Mouse (Mus musculus) splenic B cell, adult 2 months (primary cell): ENCODE data around the gene Klhl36.
"Not testable (repeated sequence)": the region's sequence is repeated elsewhere in the genome, so short reads cannot be mapped to it uniquely, and the experiment has no call there.

Experiments used
- DNase-seq: peaks from one replicate; pipeline ENCODE4 v3.0.0-alpha.2; 2011; ENCODE audit warnings: low read depth, low spot score
- H3K27me3 ChIP-seq: 2 replicates; pipeline ENCODE4 v1.6.1; 2012; ENCODE audit warnings: mild to moderate bottlenecking, low read length, moderate library complexity, mixed read lengths; ENCODE audit not compliant: control insufficient read depth, poor library complexity, insufficient read depth, severe bottlenecking
- H3K36me3 ChIP-seq: 2 replicates; pipeline ENCODE4 v1.6.1; 2012; ENCODE audit warnings: mild to moderate bottlenecking, low read length, moderate library complexity, mixed read lengths; ENCODE audit not compliant: control insufficient read depth, poor library complexity, insufficient read depth, severe bottlenecking

The Klhl36 gene

GRCm38 (mm10) chr8:119840905-119841411, 21.1 kb upstream of the Klhl36 start:
- no peaks in the 10 kb centered on the region; the same call in 1 of the 2 replicates for H3K36me3 ChIP-seq
- no peak for DNase-seq

GRCm38 (mm10) chr8:119843444-119843843, 18.6 kb upstream of the Klhl36 start:
- Histone ChIP-seq H3K36me3 (no peaks in the 10 kb centered on the region), H3K27me3 (no peaks in the 10 kb centered on the region)
- DNase-seq, result peak; percentile 93

More at GRCm38 (mm10) chr8:119840905-119841411, 21.1 kb upstream of the Klhl36 start:
- no peaks in the 10 kb centered on the region for H3K27me3 ChIP-seq

- Histone ChIP-seq H3K27me3 (no peaks in the 10 kb centered on the region), H3K36me3 (no peaks in the 10 kb centered on the region)
- DNase-seq, result no peak
Measured at GRCm38 (mm10) chr8:119844577-119844976, 17.5 kb upstream of the Klhl36 start.

GRCm38 (mm10) chr8:119845741-119846140, 16.3 kb upstream of the Klhl36 start:
- not testable (repeated sequence) for DNase-seq, H3K27me3 ChIP-seq, H3K36me3 ChIP-seq

- Histone ChIP-seq H3K27me3 (no peaks in the 10 kb centered on the region), H3K36me3 (no peaks in the 10 kb centered on the region)
- no peak for DNase-seq
Measured at GRCm38 (mm10) chr8:119847232-119847922, 14.7 kb upstream of the Klhl36 start.

GRCm38 (mm10) chr8:119853521-119853920, 8.5 kb upstream of the Klhl36 start:
- no peaks in the 10 kb centered on the region for H3K36me3 ChIP-seq
- H3K27me3 ChIP-seq, result no peaks in the 10 kb centered on the region
- no peak for DNase-seq

GRCm38 (mm10) chr8:119854035-119854434, 8.0 kb upstream of the Klhl36 start:
- H3K36me3 ChIP-seq, result no peaks in the 10 kb centered on the region

GRCm38 (mm10) chr8:119855656-119856055, 6.4 kb upstream of the Klhl36 start:
- no peak for DNase-seq
- H3K36me3 ChIP-seq, result no peaks in the 10 kb centered on the region
- H3K27me3 ChIP-seq, result no peaks in the 10 kb centered on the region

More at GRCm38 (mm10) chr8:119854035-119854434, 8.0 kb upstream of the Klhl36 start:
- no peak for DNase-seq
- H3K27me3 ChIP-seq, result no peaks in the 10 kb centered on the region

- DNase-seq, result no peak
- H3K27me3 ChIP-seq, result no peaks in the 10 kb centered on the region
- H3K36me3 ChIP-seq, result no peaks in the 10 kb centered on the region
Measured at GRCm38 (mm10) chr8:119857767-119858166, 4.3 kb upstream of the Klhl36 start.

- DNase-seq, result no peak
- Histone ChIP-seq H3K27me3 (no peaks in the 10 kb centered on the region), H3K36me3 (no peaks in the 10 kb centered on the region)
Measured at GRCm38 (mm10) chr8:119862390-119862734, 296 bp downstream of the Klhl36 start.

GRCm38 (mm10) chr8:119862749-119863148, 683 bp downstream of the Klhl36 start:
- Histone ChIP-seq H3K36me3 (no peaks in the 10 kb centered on the region), H3K27me3 (no peaks in the 10 kb centered on the region)
- no peak for DNase-seq

- no peaks in the 10 kb centered on the region for H3K27me3 ChIP-seq
- no peak for DNase-seq
- peaks cover 9% of the 10 kb centered on the region for H3K36me3 ChIP-seq
Measured at GRCm38 (mm10) chr8:119869616-119870015, 7.5 kb downstream of the Klhl36 start.

- DNase-seq, result no peak
- H3K27me3 ChIP-seq, result no peaks in the 10 kb centered on the region
- H3K36me3 ChIP-seq, result peaks cover 9% of the 10 kb centered on the region
Measured at GRCm38 (mm10) chr8:119873181-119873580, 11.1 kb downstream of the Klhl36 start.

- DNase-seq, result no peak
- Histone ChIP-seq H3K36me3 (no peaks in the 10 kb centered on the region; the same call in 1 of the 2 replicates), H3K27me3 (no peaks in the 10 kb centered on the region)
Measured at GRCm38 (mm10) chr8:119881301-119881700, 19.2 kb downstream of the Klhl36 start.

- no peak for DNase-seq
- Histone ChIP-seq H3K27me3 (no peaks in the 10 kb centered on the region), H3K36me3 (no peaks in the 10 kb centered on the region; the same call in 1 of the 2 replicates)
Measured at GRCm38 (mm10) chr8:119881917-119882316, 19.9 kb downstream of the Klhl36 start.

- Histone ChIP-seq H3K36me3 (no peaks in the 10 kb centered on the region; the same call in 1 of the 2 replicates), H3K27me3 (no peaks in the 10 kb centered on the region)
- no peak for DNase-seq
Measured at GRCm38 (mm10) chr8:119883281-119883680, 21.2 kb downstream of the Klhl36 start.
